Mouse (Mus musculus): Measurements from ENCODE around the gene Kcnj1. TPM values are rescaled to one million over a fixed set of nuclear protein-coding genes. Genes with fewer than 3 reads are reported as not detected.

Gene Kcnj1
- polyA plus RNA-seq, 1 experiment from 2014 or later: not detected

DNA sequence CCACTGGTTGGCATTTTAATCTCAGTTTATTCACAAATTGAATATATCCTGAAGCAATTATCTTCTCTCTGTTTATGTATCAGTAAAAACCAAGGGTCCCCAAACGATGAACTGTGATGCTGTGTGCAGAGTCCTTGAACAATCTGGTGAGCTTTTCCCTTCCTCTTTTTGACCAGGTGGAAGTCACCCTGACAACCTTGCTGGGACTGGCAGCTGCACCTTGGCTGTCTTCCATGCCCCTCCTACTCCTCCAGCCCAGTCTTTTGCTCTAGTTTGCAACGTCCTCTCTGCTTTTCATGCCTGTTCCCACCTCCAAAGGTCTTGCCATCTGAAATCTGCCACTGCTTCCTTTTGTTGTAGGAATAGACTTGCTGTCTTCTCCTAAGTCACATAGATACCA lies 3.5 kb upstream of the Kcnj1 start:
- no peaks in the 10 kb centered on the region for H3K36me3 ChIP-seq
- H3K9ac ChIP-seq: no peak overlapping the region
- no peak for ATAC-seq (ENCODE audit: low FRiP score, low read depth)
- H3K9me3 ChIP-seq: no peaks in the 10 kb centered on the region
- H3K27ac ChIP-seq: no peak overlapping the region
- H3K4me2 ChIP-seq (replicated peaks): no peak overlapping the region
- H3K4me1 ChIP-seq: peaks cover 10% of the 10 kb centered on the region; the same call in 1 of the 2 replicates
- no peak overlapping the region for H3K4me3 ChIP-seq
- no peaks in the 10 kb centered on the region for H3K27me3 ChIP-seq (replicated peaks)
- WGBS: 48% methylated on average over 2 of the region's 2 CpGs

DNA sequence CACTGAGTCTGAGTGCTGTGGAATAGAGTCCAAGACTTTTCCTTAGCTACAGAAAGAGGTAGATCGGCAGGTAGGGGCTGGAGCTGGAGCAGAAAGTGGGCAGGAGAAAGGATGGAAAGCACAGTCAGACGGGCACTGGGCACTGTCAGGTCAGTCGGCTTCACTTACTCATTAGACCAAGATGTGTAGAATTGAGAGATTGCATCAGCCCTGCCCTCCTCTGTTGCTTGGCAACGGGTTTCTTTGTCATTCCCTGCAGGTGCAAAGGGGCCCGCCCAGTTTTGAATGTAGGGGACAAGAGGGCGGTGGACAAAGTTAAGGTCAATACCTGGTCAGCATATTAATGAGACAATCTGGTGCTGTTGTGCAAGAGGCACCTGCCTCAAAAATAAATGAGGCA lies 2.9 kb upstream of the Kcnj1 start:
- Histone ChIP-seq H3K4me3 (no peak overlapping the region), H3K4me2 (replicated peaks) (no peak overlapping the region), H3K27ac (no peak overlapping the region), H3K27me3 (replicated peaks) (no peaks in the 10 kb centered on the region), H3K4me1 (peaks cover 10% of the 10 kb centered on the region; the same call in 1 of the 2 replicates), H3K36me3 (no peaks in the 10 kb centered on the region), H3K9ac (no peak overlapping the region), H3K9me3 (no peaks in the 10 kb centered on the region)
- 41% methylated on average over 6 of the region's 6 CpGs for WGBS
- ATAC-seq (ENCODE audit: low FRiP score, low read depth): no peak

DNA sequence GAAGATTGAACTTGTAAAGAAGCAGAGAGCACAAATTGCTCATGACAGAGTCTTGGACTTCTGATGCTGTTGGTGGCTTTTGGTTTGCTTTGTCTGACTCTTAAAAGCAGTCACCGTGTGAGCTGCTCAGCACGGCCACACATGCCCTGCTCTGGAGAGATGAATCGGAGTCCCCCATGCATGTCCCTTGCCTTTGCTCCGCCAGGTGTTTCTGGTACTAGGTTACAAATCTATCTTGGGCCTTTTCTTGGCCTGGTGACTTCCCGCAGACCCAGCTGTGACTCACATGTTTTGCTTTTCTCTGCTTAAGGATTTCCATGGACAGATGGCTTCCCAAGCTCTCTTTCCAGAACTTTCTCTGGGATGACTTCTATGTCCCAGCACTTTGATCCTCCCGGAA lies 1.4 kb downstream of the Kcnj1 start:
- H3K9ac ChIP-seq: no peak overlapping the region
- WGBS: 93% methylated on average over 6 of the region's 6 CpGs
- H3K4me3 ChIP-seq: no peak overlapping the region
- H3K36me3 ChIP-seq: no peaks in the 10 kb centered on the region
- H3K27me3 ChIP-seq (replicated peaks): no peaks in the 10 kb centered on the region
- no peak overlapping the region for H3K27ac ChIP-seq
- H3K4me1 ChIP-seq: peaks cover 8% of the 10 kb centered on the region; the same call in 1 of the 2 replicates
- H3K4me2 ChIP-seq (replicated peaks): no peak overlapping the region
- no peaks in the 10 kb centered on the region for H3K9me3 ChIP-seq
- ATAC-seq (ENCODE audit: low FRiP score, low read depth): no peak

DNA sequence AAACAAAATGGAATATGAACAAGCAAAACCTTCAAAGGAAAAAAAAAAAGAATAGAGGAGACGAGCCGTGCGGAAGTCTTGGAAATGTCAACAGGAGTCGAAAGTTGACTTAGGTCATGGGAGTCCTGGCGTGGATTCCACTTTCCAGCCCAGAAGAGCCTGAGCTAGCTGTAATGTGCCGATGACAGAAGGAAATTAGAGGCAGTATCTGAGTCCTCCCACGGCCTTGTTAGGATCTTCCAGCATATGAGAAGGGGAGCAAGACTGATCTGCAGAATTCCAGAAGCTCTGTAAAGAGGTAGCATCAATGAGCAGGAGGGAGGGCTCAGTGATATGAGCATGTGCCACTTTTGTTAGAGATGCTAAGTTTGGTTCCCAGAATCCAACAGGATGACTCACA lies 3.7 kb downstream of the Kcnj1 start:
- no peak for ATAC-seq (ENCODE audit: low FRiP score, low read depth)
- Histone ChIP-seq H3K4me3 (no peak overlapping the region), H3K9me3 (no peaks in the 10 kb centered on the region), H3K27me3 (replicated peaks) (no peaks in the 10 kb centered on the region), H3K27ac (no peak overlapping the region), H3K4me1 (no peaks in the 10 kb centered on the region), H3K36me3 (no peaks in the 10 kb centered on the region), H3K4me2 (replicated peaks) (no peak overlapping the region), H3K9ac (no peak overlapping the region)
- WGBS: 81% methylated on average over 7 of the region's 7 CpGs

DNA sequence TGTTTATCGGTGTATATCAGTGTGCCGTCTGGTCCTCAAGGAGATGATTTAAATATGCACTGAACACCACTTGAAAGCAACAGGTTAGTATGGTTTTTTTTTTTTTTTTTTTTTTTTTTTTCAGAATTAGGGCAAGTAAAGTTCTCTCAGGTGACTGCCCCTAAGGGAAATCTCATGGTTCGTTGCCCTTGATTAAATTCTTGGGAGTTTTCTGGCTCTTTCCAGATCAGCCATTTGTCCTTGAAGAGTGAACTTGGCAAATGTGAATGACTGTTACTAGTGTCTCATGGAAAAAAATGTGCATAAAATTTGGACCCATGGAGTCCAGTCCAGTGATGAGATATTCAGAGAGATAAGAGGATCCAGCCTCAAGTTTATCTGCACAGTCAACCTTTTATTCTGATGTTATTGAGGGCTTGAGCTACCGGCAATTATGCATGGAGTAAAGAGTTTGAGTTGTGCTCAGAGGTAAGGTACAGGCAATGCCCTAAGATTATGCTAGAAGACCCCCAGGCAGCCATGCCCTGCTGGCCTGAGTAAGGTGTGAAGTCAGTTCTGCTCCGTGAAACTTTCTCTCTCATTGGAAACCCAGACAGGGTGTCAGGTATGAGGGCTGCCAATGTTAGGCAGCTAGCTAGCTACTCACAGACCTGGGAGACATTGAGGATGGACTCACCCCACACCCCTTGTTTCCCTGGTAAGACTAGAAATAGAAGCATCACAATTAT lies 4.7 kb downstream of the Kcnj1 start:
- no peaks in the 10 kb centered on the region for H3K27me3 ChIP-seq (replicated peaks)
- H3K36me3 ChIP-seq: no peaks in the 10 kb centered on the region
- H3K4me3 ChIP-seq: no peak overlapping the region
- no peak overlapping the region for H3K4me2 ChIP-seq (replicated peaks)
- no peaks in the 10 kb centered on the region for H3K9me3 ChIP-seq
- 90% methylated on average over 5 of the region's 5 CpGs for WGBS
- H3K27ac ChIP-seq: no peak overlapping the region
- no peaks in the 10 kb centered on the region for H3K4me1 ChIP-seq
- ATAC-seq (ENCODE audit: low FRiP score, low read depth): no peak
- no peak overlapping the region for H3K9ac ChIP-seq

DNA sequence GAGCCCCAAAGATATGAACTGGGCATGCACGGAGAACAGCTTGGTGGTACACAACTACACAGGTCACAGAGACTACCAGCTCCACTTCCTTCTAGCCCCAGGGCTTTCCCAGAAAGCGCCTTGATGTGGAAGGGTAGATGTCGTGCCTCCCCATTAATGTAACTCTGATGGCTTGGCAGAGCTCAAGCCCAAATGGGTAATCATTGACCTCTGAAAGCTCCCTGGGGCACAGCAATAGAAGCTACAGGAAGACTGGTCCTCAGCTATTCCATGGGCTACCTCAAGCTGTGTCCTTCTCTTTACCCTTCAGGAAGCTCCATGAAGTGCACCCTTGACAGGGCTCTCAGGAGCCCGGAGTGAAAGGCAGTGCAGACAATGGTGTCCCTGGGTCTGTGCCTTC lies 12.6 kb downstream of the Kcnj1 start:
- Histone ChIP-seq H3K36me3 (no peaks in the 10 kb centered on the region), H3K9me3 (no peaks in the 10 kb centered on the region), H3K9ac (no peak overlapping the region), H3K4me1 (no peaks in the 10 kb centered on the region), H3K27ac (no peak overlapping the region), H3K4me3 (no peak overlapping the region), H3K4me2 (replicated peaks) (no peak overlapping the region), H3K27me3 (replicated peaks) (no peaks in the 10 kb centered on the region)
- no peak for ATAC-seq (ENCODE audit: low FRiP score, low read depth)
- 82% methylated on average over 4 of the region's 4 CpGs for WGBS

DNA sequence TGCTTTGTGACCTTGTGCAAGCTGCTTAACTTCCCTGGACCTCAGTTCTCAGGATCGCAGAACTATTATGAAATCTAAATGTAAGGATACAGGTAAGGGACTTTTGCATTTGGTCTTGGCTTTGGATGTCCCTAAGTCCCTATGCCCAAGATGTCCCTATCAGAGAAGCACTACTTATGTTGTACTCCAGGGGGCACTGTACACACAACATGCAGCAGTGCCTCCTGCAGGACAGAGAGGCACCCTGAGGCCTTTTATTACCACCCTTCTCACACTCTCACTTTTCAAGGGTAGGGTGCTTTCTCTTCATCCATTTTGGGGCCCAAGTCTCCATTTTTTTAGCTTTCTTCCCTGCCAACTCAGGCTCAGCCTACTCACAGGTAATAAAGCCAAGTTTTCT lies 15.8 kb downstream of the Kcnj1 start:
- ATAC-seq (ENCODE audit: low FRiP score, low read depth): no peak
- H3K36me3 ChIP-seq: no peaks in the 10 kb centered on the region
- WGBS: 93% methylated on average over 1 of the region's 1 CpGs
- no peak overlapping the region for H3K9ac ChIP-seq
- H3K9me3 ChIP-seq: no peaks in the 10 kb centered on the region
- no peaks in the 10 kb centered on the region for H3K4me1 ChIP-seq
- no peak overlapping the region for H3K27ac ChIP-seq
- H3K4me3 ChIP-seq: no peak overlapping the region
- no peak overlapping the region for H3K4me2 ChIP-seq (replicated peaks)
- no peaks in the 10 kb centered on the region for H3K27me3 ChIP-seq (replicated peaks)

DNA sequence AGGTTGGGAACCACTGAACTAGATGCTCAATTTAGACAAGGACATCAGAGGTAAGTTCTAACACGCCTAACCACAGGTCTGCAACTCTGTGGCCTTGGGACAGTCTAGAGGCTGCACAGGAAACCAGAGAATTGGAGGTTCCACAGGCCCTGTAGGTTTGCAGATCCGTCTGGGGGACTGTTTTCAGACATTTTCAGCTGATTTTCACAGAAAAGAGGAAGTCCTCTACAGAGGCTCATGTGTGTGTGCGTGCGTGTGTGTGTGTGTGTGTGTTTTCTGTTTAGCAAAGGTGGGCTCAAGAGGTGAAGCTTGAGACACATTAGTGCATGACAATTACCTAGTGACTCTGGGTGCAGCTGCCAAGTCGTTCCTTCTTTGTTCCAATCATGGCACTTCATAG lies 18.8 kb downstream of the Kcnj1 start:
- WGBS: 82% methylated on average over 5 of the region's 5 CpGs
- no peaks in the 10 kb centered on the region for H3K27me3 ChIP-seq (replicated peaks)

DNA sequence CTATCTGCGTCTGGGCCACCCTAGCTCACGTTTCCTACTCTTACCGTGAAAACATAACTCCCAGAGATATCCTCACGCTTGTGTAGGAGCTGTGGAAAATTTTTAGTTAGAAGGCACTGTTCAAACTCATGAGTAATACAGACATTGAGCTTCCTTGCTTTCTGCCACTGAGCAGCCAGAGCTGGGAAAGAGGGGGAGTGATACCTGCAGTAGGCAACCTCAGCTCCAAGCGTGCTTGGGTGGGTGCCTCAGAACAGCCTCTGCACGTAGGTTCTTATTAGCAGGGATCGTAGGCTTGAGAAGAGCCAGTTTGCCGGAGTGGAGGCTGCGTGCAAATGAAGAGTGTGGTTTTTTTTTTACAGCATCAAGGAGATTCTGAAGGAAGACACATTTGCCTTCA lies 19.4 kb downstream of the Kcnj1 start:
- Histone ChIP-seq H3K9me3 (no peaks in the 10 kb centered on the region), H3K4me1 (no peaks in the 10 kb centered on the region), H3K36me3 (no peaks in the 10 kb centered on the region), H3K27ac (no peak overlapping the region), H3K9ac (no peak overlapping the region), H3K4me3 (no peak overlapping the region), H3K4me2 (replicated peaks) (no peak overlapping the region), H3K27me3 (replicated peaks) (no peaks in the 10 kb centered on the region)
- ATAC-seq (ENCODE audit: low FRiP score, low read depth): no peak
- WGBS: 90% methylated on average over 9 of the region's 9 CpGs

More for the DNA sequence above, 18.8 kb downstream of the Kcnj1 start:
- no peak for ATAC-seq (ENCODE audit: low FRiP score, low read depth)
- Histone ChIP-seq H3K36me3 (no peaks in the 10 kb centered on the region), H3K4me3 (no peak overlapping the region), H3K9me3 (no peaks in the 10 kb centered on the region), H3K27ac (no peak overlapping the region), H3K4me2 (replicated peaks) (no peak overlapping the region), H3K4me1 (no peaks in the 10 kb centered on the region), H3K9ac (no peak overlapping the region)

DNA sequence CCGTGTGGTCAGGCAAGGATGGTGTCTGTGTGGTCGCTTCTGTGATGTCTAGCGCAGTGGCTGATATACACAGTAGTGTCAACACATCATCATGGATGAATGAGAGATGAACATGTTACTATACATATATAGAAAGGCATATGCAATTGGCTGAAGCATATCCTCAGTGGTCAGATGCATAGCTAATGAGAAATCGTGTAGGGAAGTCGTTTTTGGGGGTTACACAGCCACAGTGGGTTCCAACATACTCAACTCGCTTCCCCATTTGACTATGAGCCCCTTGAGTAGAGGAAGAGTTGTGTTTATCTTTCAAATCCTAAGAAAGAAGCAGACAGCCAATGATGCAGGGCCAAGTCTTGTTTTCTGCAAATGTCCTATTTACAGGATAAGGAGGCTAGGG lies 20.4 kb downstream of the Kcnj1 start:
- H3K9me3 ChIP-seq: no peaks in the 10 kb centered on the region
- H3K27me3 ChIP-seq (replicated peaks): no peaks in the 10 kb centered on the region
- no peak overlapping the region for H3K9ac ChIP-seq
- H3K36me3 ChIP-seq: no peaks in the 10 kb centered on the region
- H3K4me3 ChIP-seq: no peak overlapping the region
- H3K4me2 ChIP-seq (replicated peaks): no peak overlapping the region
- ATAC-seq (ENCODE audit: low FRiP score, low read depth): no peak
- no peak overlapping the region for H3K27ac ChIP-seq
- no peaks in the 10 kb centered on the region for H3K4me1 ChIP-seq
- WGBS: 79% methylated on average over 6 of the region's 6 CpGs

DNA sequence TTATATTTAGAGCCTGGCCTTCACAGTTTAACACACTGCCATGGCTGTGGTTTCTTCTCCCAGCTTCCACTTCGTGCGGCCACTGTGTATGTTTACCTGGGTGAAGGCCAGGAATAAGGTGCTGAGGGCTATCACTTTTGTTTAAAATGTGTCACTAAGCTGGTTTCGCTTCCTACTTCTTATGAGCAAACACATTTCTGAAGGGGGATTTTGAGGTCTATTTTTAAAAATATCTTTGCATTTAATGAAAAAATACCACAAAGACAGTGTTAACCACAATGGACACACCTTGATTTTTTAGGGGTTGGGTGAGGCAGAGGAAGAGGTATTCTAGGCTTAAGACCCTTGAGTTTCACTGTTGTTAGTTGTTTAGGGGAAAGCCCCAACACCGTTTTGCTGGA lies 22.5 kb downstream of the Kcnj1 start:
- H3K4me1 ChIP-seq: no peaks in the 10 kb centered on the region
- H3K27ac ChIP-seq: no peak overlapping the region
- no peak for ATAC-seq (ENCODE audit: low FRiP score, low read depth)
- no peaks in the 10 kb centered on the region for H3K36me3 ChIP-seq
- 88% methylated on average over 4 of the region's 4 CpGs for WGBS
- no peak overlapping the region for H3K9ac ChIP-seq
- no peak overlapping the region for H3K4me2 ChIP-seq (replicated peaks)
- no peaks in the 10 kb centered on the region for H3K9me3 ChIP-seq
- H3K27me3 ChIP-seq (replicated peaks): no peaks in the 10 kb centered on the region
- no peak overlapping the region for H3K4me3 ChIP-seq

DNA sequence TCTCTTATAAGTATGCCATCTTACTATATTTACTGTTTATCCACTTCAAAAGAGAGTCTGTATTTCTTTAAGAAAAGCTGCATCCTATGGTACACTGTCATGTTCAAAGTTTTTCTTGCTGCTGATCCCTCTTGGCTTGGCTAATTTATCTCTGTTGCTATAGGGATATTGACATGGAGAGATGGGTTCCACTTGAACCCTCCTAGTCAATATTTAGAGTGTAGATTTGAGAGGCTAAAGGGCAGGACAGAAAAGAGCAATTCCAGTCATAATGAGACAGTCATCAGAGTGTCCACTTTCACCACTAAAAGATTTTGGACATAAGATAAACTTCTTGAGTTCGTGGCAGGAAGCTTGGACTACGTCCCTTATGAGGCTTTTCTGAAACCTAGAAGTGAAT lies 27.9 kb downstream of the Kcnj1 start:
- Histone ChIP-seq H3K36me3 (no peaks in the 10 kb centered on the region), H3K27me3 (replicated peaks) (no peaks in the 10 kb centered on the region), H3K4me3 (no peak overlapping the region), H3K9ac (no peak overlapping the region), H3K4me1 (no peaks in the 10 kb centered on the region), H3K9me3 (no peaks in the 10 kb centered on the region), H3K4me2 (replicated peaks) (no peak overlapping the region), H3K27ac (no peak overlapping the region)
- WGBS: 87% methylated on average over 2 of the region's 2 CpGs
- ATAC-seq (ENCODE audit: low FRiP score, low read depth): no peak

DNA sequence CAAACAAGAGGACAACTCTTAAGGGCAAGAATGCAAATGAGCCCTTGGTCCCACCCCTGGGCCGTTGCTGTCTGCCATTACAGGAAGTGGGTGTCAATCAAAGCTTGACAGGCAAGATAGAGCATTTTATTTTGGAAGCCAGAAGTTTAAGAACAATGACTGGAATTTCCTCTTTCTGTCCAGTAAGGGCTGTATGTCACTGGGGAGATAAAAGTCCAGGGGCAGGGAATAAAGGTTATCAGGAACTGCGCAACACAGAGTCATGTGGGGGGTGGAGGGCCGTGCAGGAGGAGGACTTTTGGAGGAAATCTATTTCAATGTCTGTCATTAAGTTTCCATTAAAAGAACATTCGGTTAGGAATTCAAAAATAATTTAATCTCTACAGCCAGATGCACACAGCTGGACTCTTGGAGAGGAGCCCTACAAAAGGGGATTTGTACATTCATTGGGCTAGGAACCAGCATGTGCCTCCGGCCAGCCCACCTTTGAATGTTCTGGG lies 28.4 kb downstream of the Kcnj1 start:
- Histone ChIP-seq H3K4me3 (no peak overlapping the region), H3K36me3 (no peaks in the 10 kb centered on the region), H3K27me3 (replicated peaks) (no peaks in the 10 kb centered on the region), H3K27ac (no peak overlapping the region), H3K4me2 (replicated peaks) (no peak overlapping the region), H3K9me3 (no peaks in the 10 kb centered on the region), H3K9ac (no peak overlapping the region), H3K4me1 (no peaks in the 10 kb centered on the region)
- no peak for ATAC-seq (ENCODE audit: low FRiP score, low read depth)
- WGBS: 74% methylated on average over 5 of the region's 5 CpGs

Data from neural tube, embryonic 12.5 days (tissue).